Mouse (Mus musculus) MN1 (cell line): ENCODE measurements around the gene Ldlrap1.

Experiments used
- DNase-seq: peaks from one replicate; pipeline ENCODE4 v3.0.0-alpha.2; 2016; ENCODE audit warnings: low spot score

The Ldlrap1 gene

GRCm38 (mm10) chr4:134713937-134714336 lies 53.9 kb downstream of the Ldlrap1 start:
- DNase-seq = peak; percentile 91

GRCm38 (mm10) chr4:134705311-134705710 lies 62.5 kb downstream of the Ldlrap1 start:
- peak; percentile 33 for DNase-seq

- DNase-seq = no peak
Observed at GRCm38 (mm10) chr4:134704590-134704989, 63.2 kb downstream of the Ldlrap1 start.

GRCm38 (mm10) chr4:134703835-134704546 lies 63.8 kb downstream of the Ldlrap1 start, which contains the start of gene Man1c1:
Man1c1 (minus strand) TSS chr4:134704290.
- DNase-seq = peak; percentile 99

GRCm38 (mm10) chr4:134702981-134703834 lies 64.6 kb downstream of the Ldlrap1 start:
- peak; percentile 52 for DNase-seq

- DNase-seq = peak; percentile 85
Observed at GRCm38 (mm10) chr4:134701934-134702333, 65.9 kb downstream of the Ldlrap1 start.

GRCm38 (mm10) chr4:134700911-134701310 lies 66.9 kb downstream of the Ldlrap1 start:
- DNase-seq = no peak

- DNase-seq = no peak
Observed at GRCm38 (mm10) chr4:134693202-134693940, 74.5 kb downstream of the Ldlrap1 start.

GRCm38 (mm10) chr4:134692388-134692787 lies 75.4 kb downstream of the Ldlrap1 start:
- no peak for DNase-seq
